ENCODE assay signal across 24 mouse cellular contexts in the genomic region with DNA sequence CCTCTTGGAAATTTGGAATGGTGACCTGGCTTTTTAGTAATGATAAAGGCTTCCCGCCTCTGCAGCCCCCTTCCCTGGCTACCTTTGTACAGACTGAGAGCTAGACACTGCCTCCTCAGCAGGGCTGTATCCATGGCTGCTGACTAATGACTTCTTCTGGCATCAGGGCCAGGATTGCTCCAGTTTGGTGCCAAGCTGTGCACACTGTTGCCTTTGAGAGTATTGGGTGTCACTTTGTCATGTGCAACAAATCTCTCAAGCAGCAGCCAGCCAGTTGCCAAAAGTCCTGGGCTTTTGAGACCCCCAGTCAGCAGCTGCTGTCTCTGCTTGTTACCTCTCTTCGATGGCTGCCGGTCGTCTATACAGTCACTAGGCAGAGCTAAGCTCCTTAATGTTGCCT.
DNase-seq lines count a peak whose midpoint lies in the region; ATAC-seq and TF ChIP-seq lines count a peak whose summit lies in the region.
"Had no signal": no experiment of that assay in that cellular context is flagged by ENCODE, and none has a peak within 500 bp of the region (broad histone marks: within the 10 kb centered on the region; RNA-seq: fewer than 3 reads in every experiment).

No protein-coding gene starts in this region.

- no peak overlapping the region for H3K9ac ChIP-seq in hindbrain, embryonic 13.5 days
- H3K9ac ChIP-seq in hindbrain, embryonic 12.5 days, result no peak overlapping the region
- no peak overlapping the region for H3K9ac ChIP-seq in midbrain, postnatal 0 days (replicated peaks; ENCODE audit: low read length, poor library complexity, severe bottlenecking)
- no peak overlapping the region for H3K9ac ChIP-seq in midbrain, embryonic 14.5 days (replicated peaks; ENCODE audit: low read length)
- H3K9ac ChIP-seq in neural tube, embryonic 15.5 days (replicated peaks), result no peak overlapping the region
- no peak overlapping the region for H3K9ac ChIP-seq in intestine, embryonic 15.5 days
- H3K9ac ChIP-seq: heart, embryonic 12.5 days; limb, embryonic 13.5 days; liver, embryonic 12.5 days; liver, postnatal 0 days; stomach, embryonic 15.5 days had no signal

- peaks cover 23% of the 10 kb centered on the region for H3K27me3 ChIP-seq in hindbrain, embryonic 13.5 days
- 0 out of 2 replicates have a peak, but pooled peaks cover 7% of the 10 kb centered on the region for H3K27me3 ChIP-seq in hindbrain, embryonic 12.5 days
- no peaks in the 10 kb centered on the region for H3K27me3 ChIP-seq in midbrain, postnatal 0 days (ENCODE audit: insufficient read depth, low read length)
- no peaks in the 10 kb centered on the region for H3K27me3 ChIP-seq in midbrain, embryonic 14.5 days (ENCODE audit: control insufficient read depth, insufficient read depth, low read length)
- no peaks in the 10 kb centered on the region for H3K27me3 ChIP-seq in neural tube, embryonic 15.5 days (replicated peaks)
- no peaks in the 10 kb centered on the region for H3K27me3 ChIP-seq in intestine, embryonic 15.5 days (replicated peaks)
- H3K27me3 ChIP-seq: limb, embryonic 13.5 days; stomach, embryonic 15.5 days had no signal

- no peaks in the 10 kb centered on the region for H3K9me3 ChIP-seq in hindbrain, embryonic 13.5 days
- no peaks in the 10 kb centered on the region for H3K9me3 ChIP-seq in hindbrain, embryonic 12.5 days (replicated peaks)
- no peaks in the 10 kb centered on the region for H3K9me3 ChIP-seq in midbrain, postnatal 0 days (ENCODE audit: low read length)
- no peaks in the 10 kb centered on the region for H3K9me3 ChIP-seq in midbrain, embryonic 14.5 days (ENCODE audit: control insufficient read depth, low read length)
- H3K9me3 ChIP-seq in neural tube, embryonic 15.5 days (replicated peaks), result no peaks in the 10 kb centered on the region
- no peaks in the 10 kb centered on the region for H3K9me3 ChIP-seq in intestine, embryonic 15.5 days
- H3K9me3 ChIP-seq: heart, embryonic 12.5 days; limb, embryonic 13.5 days; liver, embryonic 12.5 days; stomach, embryonic 15.5 days had no signal

- 0 out of 2 replicates have a peak, but pooled peaks have one; percentile 61 for ATAC-seq in hindbrain, embryonic 13.5 days (ENCODE audit: low FRiP score)
- no peak for ATAC-seq in hindbrain, embryonic 12.5 days (ENCODE audit: low FRiP score)
- no peak; the same call in 1 of the 2 replicates for ATAC-seq in midbrain, postnatal 0 days (ENCODE audit: low FRiP score)
- no peak for ATAC-seq in midbrain, embryonic 14.5 days (ENCODE audit: low FRiP score, low TSS enrichment)
- ATAC-seq in neural tube, embryonic 15.5 days (ENCODE audit: low FRiP score), result peak; percentile 83; the same call in 1 of the 2 replicates
- ATAC-seq in intestine, embryonic 15.5 days, result no peak
- ATAC-seq: forebrain, embryonic 14.5 days; intestine, embryonic 16.5 days; liver, embryonic 12.5 days; liver, postnatal 0 days had no signal

- no peaks in the 10 kb centered on the region for H3K4me1 ChIP-seq in hindbrain, embryonic 13.5 days (replicated peaks)
- H3K4me1 ChIP-seq in hindbrain, embryonic 12.5 days, result no peaks in the 10 kb centered on the region
- H3K4me1 ChIP-seq in midbrain, postnatal 0 days (ENCODE audit: insufficient read depth, low read length), result no peaks in the 10 kb centered on the region
- H3K4me1 ChIP-seq in midbrain, embryonic 14.5 days (ENCODE audit: control insufficient read depth, insufficient read depth, low read length), result no peaks in the 10 kb centered on the region
- no peaks in the 10 kb centered on the region for H3K4me1 ChIP-seq in neural tube, embryonic 15.5 days
- H3K4me1 ChIP-seq in intestine, embryonic 15.5 days (replicated peaks), result no peaks in the 10 kb centered on the region
- H3K4me1 ChIP-seq: heart, embryonic 12.5 days; limb, embryonic 13.5 days; liver, embryonic 12.5 days; stomach, embryonic 15.5 days had no signal

- no peak overlapping the region for H3K4me3 ChIP-seq in hindbrain, embryonic 13.5 days
- H3K4me3 ChIP-seq in hindbrain, embryonic 12.5 days, result no peak overlapping the region
- H3K4me3 ChIP-seq in midbrain, postnatal 0 days (ENCODE audit: low read depth, low read length), result no peak overlapping the region
- H3K4me3 ChIP-seq in midbrain, embryonic 14.5 days (replicated peaks; ENCODE audit: low read depth, low read length), result no peak overlapping the region
- no peak overlapping the region for H3K4me3 ChIP-seq in neural tube, embryonic 15.5 days (replicated peaks)
- no peak overlapping the region for H3K4me3 ChIP-seq in intestine, embryonic 15.5 days (replicated peaks)
- H3K4me3 ChIP-seq: heart, adult 2 months; heart, embryonic 12.5 days; limb, embryonic 13.5 days; liver, embryonic 12.5 days; stomach, embryonic 15.5 days had no signal

- H3K4me2 ChIP-seq in hindbrain, embryonic 13.5 days, result no peak overlapping the region
- H3K4me2 ChIP-seq in hindbrain, embryonic 12.5 days (replicated peaks), result no peak overlapping the region
- H3K4me2 ChIP-seq in midbrain, postnatal 0 days (ENCODE audit: low read depth, low read length, poor library complexity, severe bottlenecking), result no peak overlapping the region
- H3K4me2 ChIP-seq in midbrain, embryonic 14.5 days (ENCODE audit: low read length), result no peak overlapping the region
- H3K4me2 ChIP-seq in neural tube, embryonic 15.5 days, result no peak overlapping the region
- H3K4me2 ChIP-seq in intestine, embryonic 15.5 days (replicated peaks), result no peak overlapping the region
- H3K4me2 ChIP-seq: heart, embryonic 12.5 days; limb, embryonic 13.5 days; liver, embryonic 12.5 days; midbrain, embryonic 11.5 days; stomach, embryonic 15.5 days had no signal

- WGBS in hindbrain, embryonic 13.5 days, result 85% methylated on average over 4 of the region's 4 CpGs
- WGBS in hindbrain, embryonic 12.5 days, result 79% methylated on average over 4 of the region's 4 CpGs
- 78% methylated on average over 4 of the region's 4 CpGs for WGBS in midbrain, postnatal 0 days
- 69% methylated on average over 4 of the region's 4 CpGs for WGBS in midbrain, embryonic 14.5 days
- WGBS in neural tube, embryonic 15.5 days, result 71% methylated on average over 4 of the region's 4 CpGs
- 81% methylated on average over 4 of the region's 4 CpGs for WGBS in intestine, embryonic 15.5 days

- no peak overlapping the region for H3K27ac ChIP-seq in hindbrain, embryonic 13.5 days
- no peak overlapping the region for H3K27ac ChIP-seq in hindbrain, embryonic 12.5 days
- H3K27ac ChIP-seq in midbrain, postnatal 0 days (ENCODE audit: low read depth, low read length), result no peak overlapping the region
- no peak overlapping the region for H3K27ac ChIP-seq in midbrain, embryonic 14.5 days (replicated peaks; ENCODE audit: low read depth, low read length)
- H3K27ac ChIP-seq in neural tube, embryonic 15.5 days (replicated peaks), result no peak overlapping the region
- no peak overlapping the region for H3K27ac ChIP-seq in intestine, embryonic 15.5 days
- H3K27ac ChIP-seq: heart, adult 2 months; limb, embryonic 13.5 days; liver, embryonic 12.5 days; stomach, embryonic 15.5 days had no signal

- peak; percentile 56 for DNase-seq in midbrain, postnatal 0 days (ENCODE audit: low spot score)
- no peak for DNase-seq in midbrain, embryonic 14.5 days
- peak; percentile 46 for DNase-seq in gastrocnemius, postnatal 25 days
- DNase-seq in right cerebral cortex, postnatal 14 days, result no peak
- DNase-seq: adrenal gland, postnatal 25 days; B cell, adult 2 months; cerebellum, adult 11-12 months; cerebellum, postnatal 14 days; heart, adult 2 months; kidney, adult 9 months; kidney, postnatal 10 days; liver, postnatal 0 days; lung, postnatal 36 days had no signal

- H3K36me3 ChIP-seq in hindbrain, embryonic 13.5 days, result no peaks in the 10 kb centered on the region
- H3K36me3 ChIP-seq in hindbrain, embryonic 12.5 days, result no peaks in the 10 kb centered on the region
- no peaks in the 10 kb centered on the region for H3K36me3 ChIP-seq in midbrain, postnatal 0 days (ENCODE audit: insufficient read depth, low read length)
- no peaks in the 10 kb centered on the region for H3K36me3 ChIP-seq in midbrain, embryonic 14.5 days (ENCODE audit: control insufficient read depth, insufficient read depth, low read length)
- H3K36me3 ChIP-seq in neural tube, embryonic 15.5 days, result no peaks in the 10 kb centered on the region
- no peaks in the 10 kb centered on the region for H3K36me3 ChIP-seq in intestine, embryonic 15.5 days
- H3K36me3 ChIP-seq: heart, embryonic 12.5 days; limb, embryonic 13.5 days; liver, embryonic 12.5 days; stomach, embryonic 15.5 days had no signal

- no peak for TF ChIP-seq CTCF in midbrain, postnatal 0 days (IDR thresholded peaks at IDR 0.05)

Comparison
In these comparisons a context has a peak if more than half of its experiments do, and no peak if none do; other contexts are left out.
1. ATAC-seq: peak in hindbrain, embryonic 13.5 days (single experiment) and neural tube, embryonic 15.5 days (single experiment); none in hindbrain, embryonic 12.5 days (single experiment), midbrain, postnatal 0 days (single experiment), midbrain, embryonic 14.5 days (single experiment) and intestine, embryonic 15.5 days (single experiment).
2. DNase-seq: peak in midbrain, postnatal 0 days (single experiment) and gastrocnemius, postnatal 25 days (single experiment); none in midbrain, embryonic 14.5 days (single experiment) and right cerebral cortex, postnatal 14 days (single experiment).